Mouse (Mus musculus): ENCODE data around the gene Hmgb1.

DNA sequence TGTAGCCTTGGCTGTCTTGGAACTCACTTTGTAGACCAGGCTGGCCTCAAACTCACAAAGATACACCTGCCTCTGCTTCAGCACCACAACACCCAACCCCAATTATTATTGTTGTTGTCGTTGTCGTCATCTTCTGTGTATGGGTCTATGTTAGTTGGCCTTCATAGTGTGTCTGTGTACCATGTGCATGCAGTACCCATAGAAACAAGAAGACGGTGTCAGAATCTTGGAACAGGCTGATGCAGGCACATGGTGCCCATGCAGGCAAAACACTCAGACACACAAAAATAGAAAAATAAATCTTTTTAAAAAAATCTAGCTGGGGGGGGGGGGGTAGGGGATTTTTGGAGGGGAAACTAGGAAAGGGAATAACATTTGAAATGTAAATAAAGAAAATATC is 167.1 kb downstream of the Hmgb1 start:
- TF ChIP-seq POLR2A (IDR thresholded peaks at IDR 0.05; ENCODE audit: control insufficient read depth, low read depth, low read length) = no peak
- no peak for TF ChIP-seq CTCF (IDR thresholded peaks at IDR 0.05; ENCODE audit: control insufficient read depth, insufficient read depth, insufficient replicate concordance, low read depth, low read length)
